Mouse (Mus musculus): ENCODE measurements around the gene Mab21l3.

The Mab21l3 gene

DNA sequence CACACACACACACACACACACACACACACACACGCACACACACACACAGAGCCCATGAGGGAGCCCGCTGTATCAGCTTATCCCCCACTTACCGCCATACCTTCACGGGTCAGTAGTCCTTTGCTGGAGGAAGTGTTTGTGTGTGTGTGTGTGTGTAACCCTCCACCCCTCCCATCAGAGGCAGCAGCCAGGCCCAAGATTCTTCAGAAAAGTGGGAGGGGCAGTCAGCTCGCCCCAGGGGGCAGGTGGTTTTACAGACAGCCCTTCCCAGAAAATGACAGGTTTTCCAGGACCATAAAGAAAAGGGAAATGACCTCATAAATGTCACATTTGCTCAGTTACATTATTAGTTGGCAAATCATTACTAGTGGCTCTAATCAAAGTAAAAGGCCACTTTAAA is at the start of gene Mab21l3:
TSS of gene Mab21l3 (minus strand) at position 144 of the 400 bp plus-strand sequence.
- ChIA-PET POLR2A (interaction anchor here in 2 of 4 experiments (0.7 to 1.2 kb wide), 2 partner anchors 13 to 23 kb away, joined by 3 read pairs; no protein-coding TSS in a partner anchor), CTCF (interaction anchor here in 2 of 4 experiments (0.7 to 2.2 kb wide), 2 partner anchors 9 to 117 kb away, joined by 4 to 7 read pairs; no protein-coding TSS in a partner anchor)

DNA sequence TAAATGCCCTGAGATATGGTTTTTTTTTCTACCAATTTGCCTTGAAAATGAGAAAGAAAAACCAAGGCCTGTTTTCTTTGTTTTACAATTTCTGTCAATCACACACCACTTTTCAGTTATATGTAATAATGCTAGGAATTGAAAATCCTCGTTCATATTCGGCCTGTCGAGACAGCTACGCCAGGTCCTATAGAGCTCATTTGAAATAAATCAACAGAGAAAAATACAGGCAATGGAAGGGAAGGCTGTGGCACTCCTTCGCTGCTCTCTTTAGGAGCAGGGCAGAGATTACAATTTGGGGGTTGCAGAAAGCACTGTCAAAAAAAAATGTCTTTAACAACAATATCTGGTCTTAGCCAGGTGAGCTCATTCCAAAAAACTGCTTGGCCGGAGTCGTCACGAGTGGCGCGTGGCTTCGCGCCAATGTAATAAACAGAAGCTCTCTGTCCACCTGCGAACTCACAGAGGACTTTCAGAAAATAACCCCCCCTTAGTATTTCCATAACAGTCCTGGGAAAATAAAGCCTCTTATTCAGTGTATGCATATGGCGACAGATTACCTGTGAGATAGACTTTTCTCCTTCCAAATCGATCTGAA is 48.7 kb upstream of the Mab21l3 start:
- POLR2A ChIA-PET, result interaction anchor here in 1 of 4 experiments (0.8 kb wide), 1 partner anchor 12 kb away, joined by 3 read pairs; no protein-coding TSS in a partner anchor

DNA sequence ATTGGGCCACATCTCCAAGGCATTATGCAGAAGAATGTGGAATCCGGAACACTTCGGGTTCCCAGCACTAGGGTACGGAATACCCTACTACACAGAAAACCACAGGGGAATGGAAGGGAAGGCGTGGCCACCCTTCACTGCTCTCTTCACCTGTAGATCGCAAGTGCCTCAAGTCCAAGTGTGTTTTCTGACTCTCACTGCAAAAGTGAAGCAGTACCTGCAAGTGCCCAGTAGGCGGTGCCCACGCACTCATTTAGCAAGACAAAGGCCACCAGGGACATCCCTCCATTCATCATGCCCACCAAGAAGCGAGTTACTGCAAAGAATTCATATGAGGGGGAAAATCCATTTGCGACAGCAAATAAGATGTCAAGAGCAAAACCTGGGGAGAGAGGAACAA is 48.1 kb upstream of the Mab21l3 start:
- POLR2A ChIA-PET, result interaction anchor here in 1 of 4 experiments (0.8 kb wide), 1 partner anchor 12 kb away, joined by 3 read pairs; no protein-coding TSS in a partner anchor
- CTCF ChIA-PET, result interaction anchor here in 1 of 4 experiments (0.7 to 1.0 kb wide), 2 partner anchors 9 to 96 kb away, joined by 3 to 4 read pairs; no protein-coding TSS in a partner anchor

More for the DNA sequence above, 48.7 kb upstream of the Mab21l3 start:
- CTCF ChIA-PET, result interaction anchor here in 3 of 4 experiments (0.6 to 1.2 kb wide), 5 partner anchors 10 to 106 kb away, joined by 3 to 4 read pairs (median 3); no protein-coding TSS in a partner anchor

- ChIA-PET CTCF (interaction anchor here in 1 of 4 experiments (1.1 kb wide), 1 partner anchor 8 kb away, joined by 3 read pairs; no protein-coding TSS in a partner anchor), POLR2A (interaction anchor here in 1 of 4 experiments (0.6 kb wide), 1 partner anchor 36 kb away, joined by 5 read pairs; no protein-coding TSS in a partner anchor)
These were observed 46.7 kb upstream of the Mab21l3 start for GRCm38 (mm10) chr3:101895376-101895910.

- POLR2A ChIA-PET, result interaction anchor here in 1 of 4 experiments (1.2 kb wide), 1 partner anchor 12 kb away, joined by 3 read pairs; no protein-coding TSS in a partner anchor
- CTCF ChIA-PET, result no interaction called here
These were observed 36.8 kb upstream of the Mab21l3 start for GRCm38 (mm10) chr3:101885591-101885990.

DNA sequence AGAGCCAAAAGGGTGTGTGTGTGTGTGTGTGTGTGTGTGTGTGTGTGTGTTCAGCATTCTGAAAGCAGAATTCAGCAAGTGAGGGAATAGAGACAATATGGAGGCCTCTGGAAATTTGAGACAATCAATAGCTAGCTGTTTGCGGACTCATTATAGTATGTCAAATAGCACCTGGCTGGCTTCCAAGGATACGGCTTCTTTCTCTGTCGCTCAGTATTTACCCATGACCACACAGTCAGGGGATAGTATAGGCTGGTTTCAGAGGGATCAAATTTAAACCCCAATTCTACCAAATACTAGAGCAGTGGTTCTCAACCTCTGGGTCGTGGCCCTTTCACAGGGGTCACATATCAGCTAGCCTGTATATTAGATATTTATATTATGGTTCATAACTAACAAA is 36.3 kb upstream of the Mab21l3 start:
- CTCF ChIA-PET, result no interaction called here

DNA sequence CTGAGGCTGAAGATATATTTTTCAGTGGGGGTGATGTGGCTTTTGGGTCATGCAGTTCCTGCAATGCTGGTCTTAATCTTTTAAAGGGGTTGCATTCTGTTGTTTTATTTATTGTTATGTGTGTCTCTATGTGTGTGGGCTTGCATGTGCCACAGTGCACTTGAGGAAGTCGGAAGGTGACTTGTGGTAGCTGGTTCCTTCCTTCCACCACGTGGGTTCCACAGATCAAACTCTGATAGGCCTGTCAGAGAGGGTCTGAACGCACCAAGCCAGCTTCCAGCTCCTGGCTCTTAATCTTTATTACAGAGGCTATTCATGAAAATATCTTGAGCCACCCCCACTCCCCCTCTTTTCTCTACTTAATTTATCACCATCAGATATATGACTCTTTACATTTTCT is 35.1 kb upstream of the Mab21l3 start:
- POLR2A ChIA-PET, result no interaction called here
- CTCF ChIA-PET, result interaction anchor here in 1 of 4 experiments (0.6 kb wide), 1 partner anchor 82 kb away, joined by 4 read pairs; no protein-coding TSS in a partner anchor

More for the DNA sequence above, 36.3 kb upstream of the Mab21l3 start:
- POLR2A ChIA-PET, result interaction anchor here in 1 of 4 experiments (1.2 kb wide), 1 partner anchor 12 kb away, joined by 3 read pairs; no protein-coding TSS in a partner anchor

DNA sequence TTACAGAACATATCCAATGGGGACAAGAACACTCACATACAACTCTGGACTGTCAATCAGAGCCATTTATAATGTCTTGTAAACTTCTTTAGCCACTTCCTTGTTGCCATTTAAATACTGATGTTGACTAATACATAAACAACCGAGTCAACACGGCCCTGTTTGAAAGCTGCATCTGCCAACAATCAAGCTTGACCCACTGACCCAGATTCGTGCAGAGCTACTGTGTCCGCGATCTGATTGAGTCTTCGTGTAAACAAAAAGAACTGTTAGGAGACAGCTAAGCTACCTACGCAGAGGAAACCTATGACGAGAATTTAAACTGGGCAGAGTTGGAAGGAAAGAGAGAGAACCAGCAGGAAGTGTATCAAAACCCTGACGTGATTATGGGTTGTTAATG is 33.0 kb upstream of the Mab21l3 start:
- CTCF ChIA-PET, result interaction anchor here in 1 of 4 experiments (1.0 kb wide), 1 partner anchor 18 kb away, joined by 3 read pairs; no protein-coding TSS in a partner anchor
- POLR2A ChIA-PET, result interaction anchor here in 2 of 4 experiments (0.6 to 0.7 kb wide), 2 partner anchors 314 to 424 kb away, joined by 3 read pairs; no protein-coding TSS in a partner anchor

GRCm38 (mm10) chr3:101880818-101881217 is 32.1 kb upstream of the Mab21l3 start:
- ChIA-PET POLR2A (interaction anchor here in 2 of 4 experiments (0.6 to 1.5 kb wide), 4 partner anchors 13 to 425 kb away, joined by 3 read pairs; no protein-coding TSS in a partner anchor), CTCF (interaction anchor here in 3 of 4 experiments (0.6 to 1.4 kb wide), 3 partner anchors 43 to 216 kb away, joined by 3 read pairs; no protein-coding TSS in a partner anchor)

DNA sequence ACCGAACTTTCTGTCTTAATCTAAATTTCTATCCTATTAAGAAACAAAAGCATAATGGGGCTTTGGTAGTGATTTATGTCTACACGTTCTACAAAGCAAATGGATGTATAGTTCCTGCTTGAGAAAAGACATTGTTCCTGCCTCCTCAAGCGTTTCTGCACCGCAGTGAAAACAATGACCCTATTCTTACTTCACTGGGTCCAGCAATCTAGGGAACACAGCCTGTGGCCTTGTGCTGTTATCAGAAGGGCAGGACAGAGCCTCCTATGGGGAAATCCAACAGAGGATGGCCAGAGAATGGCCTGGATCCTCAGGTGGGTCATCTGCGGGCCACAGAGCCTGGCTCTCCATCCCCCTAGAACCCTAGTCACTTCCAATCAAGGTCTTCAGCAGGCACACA is 29.4 kb upstream of the Mab21l3 start:
- POLR2A ChIA-PET, result interaction anchor here in 1 of 4 experiments (0.5 kb wide), 1 partner anchor 43 kb away, joined by 3 read pairs; no protein-coding TSS in a partner anchor
- CTCF ChIA-PET, result no interaction called here

GRCm38 (mm10) chr3:101876459-101877285 is 27.9 kb upstream of the Mab21l3 start:
- POLR2A ChIA-PET, result no interaction called here
- CTCF ChIA-PET, result no interaction called here

GRCm38 (mm10) chr3:101875258-101875920 is 26.6 kb upstream of the Mab21l3 start:
- POLR2A ChIA-PET, result no interaction called here
- CTCF ChIA-PET, result interaction anchor here in 2 of 4 experiments (1.5 to 1.6 kb wide), 2 partner anchors 36 to 381 kb away, joined by 3 to 4 read pairs; no protein-coding TSS in a partner anchor

- POLR2A ChIA-PET, result no interaction called here
- CTCF ChIA-PET, result no interaction called here
These were observed 24.4 kb upstream of the Mab21l3 start for GRCm38 (mm10) chr3:101873061-101873675.

DNA sequence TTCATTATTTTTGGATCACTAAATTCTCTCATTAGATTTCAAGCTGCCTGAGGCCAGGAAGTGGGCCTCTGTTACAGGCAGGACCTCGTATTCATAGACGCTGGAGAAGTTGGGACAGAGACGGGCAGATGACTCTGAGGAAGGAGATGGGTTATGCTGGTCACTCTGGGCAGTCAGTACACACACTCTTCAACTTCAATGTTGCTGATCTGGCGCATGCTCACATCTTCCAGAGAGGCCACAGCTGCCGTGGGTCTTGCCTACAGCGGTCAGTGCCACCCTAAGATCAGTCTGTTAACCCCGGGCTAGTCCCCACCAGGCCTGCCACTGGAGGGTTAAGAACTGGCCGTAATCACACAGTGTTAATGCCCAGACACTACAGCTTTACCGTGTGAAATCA is 23.2 kb upstream of the Mab21l3 start:
- POLR2A ChIA-PET, result no interaction called here
- CTCF ChIA-PET, result no interaction called here

DNA sequence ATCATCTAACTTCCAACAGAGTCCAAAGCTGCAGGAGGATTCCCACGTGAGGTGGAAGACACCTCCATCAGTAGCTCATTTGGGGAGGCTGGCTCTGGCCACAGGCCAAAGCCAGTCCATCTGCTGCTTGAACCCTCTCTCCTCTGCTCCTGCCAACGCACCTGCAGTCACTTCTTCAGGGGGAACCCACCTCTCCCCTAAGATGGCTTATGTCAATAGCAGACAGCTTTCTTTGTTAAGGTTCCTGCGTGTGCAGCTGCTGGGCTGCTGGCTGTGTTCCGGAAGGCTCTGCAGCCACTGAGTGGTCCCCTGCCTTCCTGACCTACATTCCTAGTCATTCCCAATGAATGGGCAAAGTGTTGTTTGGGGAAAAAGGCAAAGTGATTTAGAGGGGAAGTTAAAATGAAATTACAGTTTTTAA is 18.3 kb upstream of the Mab21l3 start:
- CTCF ChIA-PET, result no interaction called here
- POLR2A ChIA-PET, result interaction anchor here in 1 of 4 experiments (1.5 kb wide), 1 partner anchor 13 kb away, joined by 3 read pairs; no protein-coding TSS in a partner anchor

- ChIA-PET CTCF (no interaction called here), POLR2A (no interaction called here)
These were observed 13.1 kb upstream of the Mab21l3 start for GRCm38 (mm10) chr3:101861856-101862255.

DNA sequence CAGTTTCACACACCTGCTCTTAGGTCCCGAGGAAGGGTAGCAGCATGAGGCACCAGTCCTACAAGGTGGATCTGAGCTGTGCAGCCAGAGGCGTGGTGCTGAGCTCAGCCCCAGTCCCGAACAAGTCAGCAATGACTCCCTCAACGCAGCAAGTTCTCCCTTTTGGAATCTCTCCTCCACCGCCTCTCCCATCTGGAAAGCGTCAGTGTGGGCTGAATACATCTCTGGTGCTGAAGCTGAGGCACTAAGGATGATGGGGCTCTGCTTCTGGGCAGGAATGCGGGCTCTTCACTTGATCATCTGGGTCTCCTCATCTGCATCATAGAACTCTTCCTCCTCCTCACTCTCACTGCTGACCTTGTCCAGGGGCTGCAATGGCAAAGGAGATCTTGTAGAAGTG is 11.4 kb upstream of the Mab21l3 start:
- ChIA-PET CTCF (interaction anchor here in 2 of 4 experiments (0.5 to 1.3 kb wide), 2 partner anchors 21 to 657 kb away, joined by 3 read pairs; no protein-coding TSS in a partner anchor), POLR2A (interaction anchor here in 2 of 4 experiments (0.6 kb wide), 2 partner anchors 90 to 203 kb away, joined by 6 to 7 read pairs; no protein-coding TSS in a partner anchor)

DNA sequence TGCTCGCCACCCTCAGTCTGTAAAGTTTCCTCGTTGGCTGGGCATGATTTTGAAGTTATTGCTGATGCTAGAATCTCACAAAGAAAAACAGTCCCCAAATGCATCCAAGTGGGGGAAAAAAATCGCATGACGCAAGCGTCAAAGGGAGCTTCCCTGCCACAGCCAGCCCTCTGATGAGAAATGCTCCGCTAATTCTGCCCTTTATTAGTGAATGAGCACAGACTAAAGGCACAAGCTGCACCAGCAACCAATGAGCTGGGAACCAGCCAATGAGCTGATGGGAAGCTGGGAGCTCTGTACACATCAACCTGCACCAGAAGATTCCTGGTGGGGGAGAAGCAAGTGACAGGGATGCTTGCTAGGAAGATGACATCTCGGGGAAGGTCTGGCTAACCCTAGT is 11.0 kb upstream of the Mab21l3 start:
- ChIA-PET CTCF (interaction anchor here in 1 of 4 experiments (1.3 kb wide), 1 partner anchor 20 kb away, joined by 3 read pairs; no protein-coding TSS in a partner anchor), POLR2A (no interaction called here)
